Mouse (Mus musculus) kidney, postnatal 0 days (tissue): ENCODE results near the gene Gm15557. TPM values are rescaled to one million over a fixed set of nuclear protein-coding genes. Genes with fewer than 3 reads are reported as not detected.

Source experiments
- ATAC-seq: fragments of 200-750 bp; cut with Nextera tagmentation; replicated peaks from 2 replicates; pipeline ENCODE4 v1.8.0; 2017; ENCODE audit warnings: low read depth, moderate number of reproducible peaks, moderate TSS enrichment, moderate library complexity; ENCODE audit not compliant: low FRiP score
- DNase-seq: peaks from one replicate; pipeline ENCODE4 v3.0.0-alpha.2; 2016; ENCODE audit warnings: low spot score
- H3K27ac ChIP-seq: fragments of 300-500 bp; sonication (generic); 2 replicates; pipeline ENCODE4 v1.5.1; 2014; ENCODE audit warnings: mild to moderate bottlenecking
- H3K27me3 ChIP-seq: fragments of 300-500 bp; sonication (generic); 2 replicates; pipeline ENCODE4 v1.6.1; 2014; ENCODE audit warnings: low read length, mixed read lengths; ENCODE audit not compliant: insufficient read depth
- H3K36me3 ChIP-seq: fragments of 300-500 bp; sonication (generic); 2 replicates; pipeline ENCODE4 v1.6.1; 2014; ENCODE audit warnings: low read length, mixed read lengths; ENCODE audit not compliant: insufficient read depth
- H3K4me1 ChIP-seq: fragments of 300-500 bp; sonication (generic); replicated peaks from 2 replicates; pipeline ENCODE4 v1.6.1; 2014; ENCODE audit warnings: antibody characterized with exemption, low read length, mixed read lengths; ENCODE audit not compliant: insufficient read depth
- H3K4me2 ChIP-seq: fragments of 300-500 bp; sonication (generic); 2 replicates; pipeline ENCODE4 v1.6.1; 2014; ENCODE audit warnings: mild to moderate bottlenecking, low read length, moderate library complexity, mixed read lengths
- H3K4me3 ChIP-seq: fragments of 300-500 bp; sonication (generic); replicated peaks from 2 replicates; pipeline ENCODE4 v1.5.1; 2014; ENCODE audit warnings: low read depth, low read length
- H3K9ac ChIP-seq: fragments of 300-500 bp; sonication (generic); 2 replicates; pipeline ENCODE4 v1.6.1; 2014; ENCODE audit warnings: low read depth, low read length
- H3K9me3 ChIP-seq: fragments of 300-500 bp; sonication (generic); replicated peaks from 2 replicates; pipeline ENCODE4 v1.6.1; 2016; ENCODE audit warnings: low read length, inconsistent platforms, mixed read lengths
- CTCF ChIP-seq: IDR thresholded peaks from 2 replicates; pipeline ENCODE4 v1.5.1; 2016; ENCODE audit warnings: antibody characterized with exemption, low read depth, mild to moderate bottlenecking, moderate library complexity
- WGBS: fragments of 180-500 bp; shearing (Covaris S2); extraction: QIAGEN DNeasy Blood & Tissue Kit; methylation state at CpG from one replicate; pipeline ENCODE4 v1.1.7; 2014; 5-methylcytosine and 5-hydroxymethylcytosine counted together
- polyA plus RNA-seq: library from polyadenylated mRNA; unstranded; fragments of >200 nt; fragmentation: Nextera tagmentation; extraction: Ambion mirVana; gene quantifications from 2 replicates; pipeline ENCODE4 v1.2.1, GENCODE M21; 2015

Gm15557 gene
- polyA plus RNA-seq, 1 experiment from 2014 or later: not detected

DNA sequence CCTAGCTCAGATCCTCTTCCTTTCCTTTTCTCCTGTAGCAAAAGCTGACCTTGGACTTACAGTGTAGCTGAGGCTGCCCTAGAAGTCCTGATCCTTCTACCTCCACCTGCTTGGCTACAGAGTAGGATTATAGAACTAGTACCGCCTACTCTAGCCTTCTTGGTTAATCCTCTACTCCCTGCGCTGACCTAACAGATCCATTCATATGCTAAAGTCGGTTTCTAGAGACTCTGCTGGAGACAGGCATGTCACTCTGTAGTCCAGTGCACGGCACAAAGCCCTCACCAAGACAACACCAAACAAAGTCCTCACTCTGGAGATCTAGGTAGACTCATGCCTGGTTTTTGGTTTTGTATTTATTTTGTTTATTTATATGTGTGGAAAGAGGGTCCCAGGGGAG, 6.0 kb downstream of the Gm15557 start:
- ATAC-seq: no peak
- Histone ChIP-seq H3K36me3 (no peaks in the 10 kb centered on the region), H3K4me2 (no peak overlapping the region), H3K4me3 (no peak overlapping the region), H3K9me3 (no peaks in the 10 kb centered on the region), H3K27ac (no peak overlapping the region), H3K9ac (no peak overlapping the region), H3K4me1 (0 out of 2 replicates have a peak, but pooled peaks cover 4% of the 10 kb centered on the region), H3K27me3 (no peaks in the 10 kb centered on the region)
- TF ChIP-seq CTCF: no peak
- WGBS: 32% methylated on average over 4 of the region's 4 CpGs
- no peak for DNase-seq

DNA sequence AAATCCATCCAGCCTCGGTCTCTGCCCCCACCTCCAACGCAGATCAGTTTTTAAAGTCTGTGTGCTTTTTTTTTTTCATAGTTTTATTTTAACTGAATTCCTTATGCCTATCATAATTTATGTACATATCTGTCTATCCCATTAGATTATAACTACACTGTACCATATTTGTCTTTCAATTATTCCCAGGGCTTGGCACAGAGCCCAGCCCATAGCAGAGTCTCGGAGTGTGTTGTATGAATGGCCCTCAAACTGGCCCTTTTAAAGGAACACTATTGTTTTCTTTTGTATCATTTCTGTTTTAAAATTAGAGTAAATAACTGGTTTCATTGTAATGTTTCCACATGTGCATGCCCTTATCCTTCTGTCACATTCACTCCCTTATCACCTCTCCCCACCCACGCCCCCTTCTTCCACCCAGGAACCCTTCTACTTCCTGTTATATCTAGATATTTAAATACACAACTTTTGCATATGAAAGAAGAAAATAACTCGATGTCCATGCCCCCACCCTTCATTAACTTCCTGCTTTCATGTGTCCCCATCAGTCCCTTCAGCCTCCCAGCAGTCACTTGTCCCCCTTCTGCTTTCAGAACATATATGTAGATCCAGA, 7.0 kb downstream of the Gm15557 start:
- H3K4me1 ChIP-seq: 0 out of 2 replicates have a peak, but pooled peaks cover 4% of the 10 kb centered on the region
- WGBS: 47% methylated on average over 5 of the region's 5 CpGs
- no peaks in the 10 kb centered on the region for H3K36me3 ChIP-seq
- H3K4me2 ChIP-seq: no peak overlapping the region
- no peak overlapping the region for H3K4me3 ChIP-seq
- no peak for TF ChIP-seq CTCF
- no peak overlapping the region for H3K27ac ChIP-seq
- no peaks in the 10 kb centered on the region for H3K9me3 ChIP-seq
- DNase-seq (peak; percentile 26), ATAC-seq (no peak)
- H3K27me3 ChIP-seq: no peaks in the 10 kb centered on the region
- H3K9ac ChIP-seq: no peak overlapping the region

DNA sequence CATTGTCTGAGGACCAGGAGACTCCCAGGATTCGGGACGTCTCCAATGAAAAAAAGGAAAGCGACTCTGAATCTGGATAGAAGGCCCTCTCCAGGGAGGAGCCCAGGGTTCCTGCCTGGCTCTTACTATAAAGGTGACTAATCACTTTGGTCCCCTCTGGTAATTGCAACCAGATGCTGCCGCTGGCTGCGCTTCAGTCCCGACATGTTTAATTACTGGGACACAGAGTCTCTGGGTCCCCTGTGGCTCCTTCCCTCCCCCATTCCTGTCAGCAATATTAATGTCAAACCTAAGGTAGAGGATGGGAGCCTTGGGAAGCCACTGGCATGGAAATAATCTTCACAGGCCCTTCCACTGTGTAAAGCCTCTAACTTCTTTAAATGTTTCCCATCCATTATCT, 8.8 kb downstream of the Gm15557 start:
- DNase-seq (no peak), ATAC-seq (no peak)
- no peak for TF ChIP-seq CTCF
- Histone ChIP-seq H3K27ac (no peak overlapping the region), H3K9ac (no peak overlapping the region), H3K36me3 (no peaks in the 10 kb centered on the region), H3K27me3 (no peaks in the 10 kb centered on the region), H3K4me2 (no peak overlapping the region), H3K9me3 (no peaks in the 10 kb centered on the region), H3K4me3 (no peak overlapping the region), H3K4me1 (no peaks in the 10 kb centered on the region)
- 22% methylated on average over 6 of the region's 6 CpGs for WGBS

DNA sequence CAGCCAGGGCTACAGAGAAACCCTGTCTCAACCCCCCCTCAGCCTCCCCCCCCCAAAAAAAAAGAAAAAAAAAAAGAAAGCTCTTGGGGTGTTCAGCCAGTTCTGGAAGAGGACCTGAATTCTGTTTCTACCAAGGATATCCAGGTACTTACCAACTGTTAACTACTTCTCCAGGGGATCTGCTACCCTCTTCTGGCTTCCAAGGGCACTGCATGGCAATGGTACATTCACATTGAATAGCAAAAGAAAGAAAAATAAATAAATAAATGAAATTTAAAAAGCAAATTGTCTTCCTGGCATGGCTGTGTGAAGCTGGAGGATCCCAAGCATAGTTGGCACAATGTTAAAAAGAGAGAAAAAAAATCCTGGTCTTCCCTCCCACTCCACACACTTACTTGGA, 11.5 kb downstream of the Gm15557 start:
- Histone ChIP-seq H3K4me2 (no peak overlapping the region), H3K4me3 (no peak overlapping the region), H3K9me3 (no peaks in the 10 kb centered on the region), H3K27ac (no peak overlapping the region), H3K36me3 (no peaks in the 10 kb centered on the region), H3K9ac (no peak overlapping the region), H3K4me1 (no peaks in the 10 kb centered on the region), H3K27me3 (no peaks in the 10 kb centered on the region)
- TF ChIP-seq CTCF: peak; percentile 81
- no peak for ATAC-seq
- DNase-seq: peak; percentile 86

DNA sequence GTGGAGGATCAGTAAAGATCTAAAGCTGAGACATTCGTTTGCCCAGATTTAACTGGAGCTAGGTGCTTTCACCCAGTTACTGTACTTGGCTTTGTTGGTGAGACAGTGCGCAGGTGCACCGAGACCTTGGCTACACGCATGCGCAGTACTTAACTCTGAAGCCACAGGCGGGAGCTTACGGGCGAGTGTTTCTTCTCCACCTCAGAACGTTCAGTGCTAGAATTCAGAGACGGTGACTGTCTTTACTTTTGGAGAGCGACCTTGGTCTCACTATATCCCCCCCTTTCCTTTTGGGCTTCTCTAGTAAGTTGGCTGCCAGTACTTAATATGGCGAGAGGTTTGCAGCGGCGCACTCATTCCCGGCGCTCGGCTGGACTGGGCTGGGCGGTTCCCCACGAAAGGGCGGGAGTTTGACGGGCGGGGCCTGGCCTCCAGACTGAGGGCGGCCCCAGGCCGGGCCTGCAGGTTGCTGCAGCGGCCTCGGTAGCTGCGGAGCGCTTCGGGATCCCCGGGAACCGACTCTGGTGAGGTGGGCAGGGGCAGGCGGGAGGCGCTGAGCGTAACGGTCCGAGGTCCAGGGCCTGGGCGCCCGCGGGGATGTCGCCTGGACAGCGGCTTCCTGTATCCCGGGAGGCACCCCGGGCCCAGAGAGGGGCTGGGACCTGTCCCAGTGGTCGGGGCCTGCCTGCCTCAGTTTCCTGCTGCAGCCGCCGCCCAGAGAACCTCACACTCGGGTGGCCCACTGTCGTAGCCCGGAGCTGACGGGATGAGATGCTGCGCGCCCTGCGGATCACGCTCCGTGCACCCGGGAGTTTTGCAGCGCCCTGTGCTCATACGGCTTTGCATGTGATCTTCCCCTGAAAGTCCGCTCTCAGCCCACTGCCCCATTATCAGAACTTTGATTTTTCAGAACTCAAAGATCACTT, 15.9 kb downstream of the Gm15557 start, which contains the start of gene Cep250:
Gene Cep250 (plus strand): TSS at position 325 of the 926 bp plus-strand sequence.
- TF ChIP-seq CTCF: no peak
- H3K4me3 ChIP-seq: peak within 1 kb of the TSS; percentile 94
- no peaks in the 10 kb centered on the region for H3K9me3 ChIP-seq
- WGBS: under 1% methylated on average over 58 of the region's 59 CpGs
- H3K27ac ChIP-seq: peak within 1 kb of the TSS; percentile 81
- no peaks in the 10 kb centered on the region for H3K27me3 ChIP-seq
- peak within 1 kb of the TSS; percentile 85 for H3K4me2 ChIP-seq
- peak within 1 kb of the TSS; percentile 97 for H3K9ac ChIP-seq
- DNase-seq (peak; percentile 96), ATAC-seq (peak; percentile 96)
- H3K4me1 ChIP-seq: no peaks in the 10 kb centered on the region; the same call in 1 of the 2 replicates
- no peaks in the 10 kb centered on the region for H3K36me3 ChIP-seq

DNA sequence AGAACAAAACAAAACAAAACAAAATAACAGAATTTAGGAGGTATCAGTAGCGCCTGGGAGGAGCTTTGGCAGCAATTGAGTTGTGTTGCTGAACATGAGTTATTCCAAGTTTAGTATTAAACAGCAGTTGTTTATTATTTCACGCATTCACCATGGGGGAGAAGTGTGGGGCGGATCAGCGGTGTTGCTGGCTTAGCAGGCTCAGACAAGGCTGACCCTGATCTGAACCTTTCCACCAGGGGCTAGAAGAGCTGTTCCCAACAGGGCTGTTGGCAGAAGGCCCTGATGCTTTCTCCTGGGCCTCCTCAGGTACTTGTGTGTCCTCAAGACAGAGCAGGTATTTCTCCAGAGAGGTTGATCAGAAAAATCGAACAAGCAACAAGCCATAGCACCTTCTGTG, 19.5 kb downstream of the Gm15557 start:
- Histone ChIP-seq H3K4me1 (no peaks in the 10 kb centered on the region; the same call in 1 of the 2 replicates), H3K27me3 (no peaks in the 10 kb centered on the region), H3K36me3 (peaks cover 25% of the 10 kb centered on the region), H3K9me3 (no peaks in the 10 kb centered on the region), H3K4me3 (no peak overlapping the region), H3K27ac (no peak overlapping the region), H3K4me2 (no peak overlapping the region), H3K9ac (no peak overlapping the region)
- DNase-seq (no peak), ATAC-seq (no peak)
- WGBS: 70% methylated on average over 5 of the region's 5 CpGs
- no peak for TF ChIP-seq CTCF
